Mouse (Mus musculus): ENCODE measurements around the gene Gm10486.
"Not testable (repeated sequence)": the region's sequence is repeated elsewhere in the genome, so short reads cannot be mapped to it uniquely, and the experiment has no call there.

The Gm10486 gene

DNA sequence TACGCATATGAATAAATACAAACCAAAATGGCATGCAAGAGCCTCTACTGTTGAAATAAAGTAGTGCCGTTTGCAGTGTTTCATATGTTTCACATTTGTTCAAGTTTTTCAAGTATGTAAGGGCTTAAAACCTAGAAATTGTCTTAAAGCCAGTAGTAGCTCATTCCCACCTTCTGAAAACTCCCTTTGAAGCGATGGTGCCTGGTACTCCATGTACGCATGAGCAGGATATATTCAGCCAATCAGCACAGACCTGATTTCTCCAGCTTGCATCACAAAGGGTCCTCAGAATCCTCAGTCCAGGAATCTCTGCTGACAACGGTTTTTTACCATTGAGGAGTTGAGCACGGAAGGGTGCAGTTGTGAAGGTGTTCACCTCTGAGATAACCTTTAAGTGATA is at the start of gene Gm10486:
Gm10486 (plus strand) TSS at position 301 of the 400 bp plus-strand sequence.
- not testable (repeated sequence) for DNase-seq

All from cerebellum, adult 18-20 months (tissue).